Mouse (Mus musculus): Measurements from ENCODE around the gene Btnl2. TPM values are rescaled to one million over a fixed set of nuclear protein-coding genes. Genes with fewer than 3 reads are reported as not detected.
A peak's percentile ranks its signal among the peaks of the same experiment; 100 is the strongest.

The Btnl2 gene
- total RNA-seq, 2 experiments from 2014 or later: 0.27 to 0.38 TPM

DNA sequence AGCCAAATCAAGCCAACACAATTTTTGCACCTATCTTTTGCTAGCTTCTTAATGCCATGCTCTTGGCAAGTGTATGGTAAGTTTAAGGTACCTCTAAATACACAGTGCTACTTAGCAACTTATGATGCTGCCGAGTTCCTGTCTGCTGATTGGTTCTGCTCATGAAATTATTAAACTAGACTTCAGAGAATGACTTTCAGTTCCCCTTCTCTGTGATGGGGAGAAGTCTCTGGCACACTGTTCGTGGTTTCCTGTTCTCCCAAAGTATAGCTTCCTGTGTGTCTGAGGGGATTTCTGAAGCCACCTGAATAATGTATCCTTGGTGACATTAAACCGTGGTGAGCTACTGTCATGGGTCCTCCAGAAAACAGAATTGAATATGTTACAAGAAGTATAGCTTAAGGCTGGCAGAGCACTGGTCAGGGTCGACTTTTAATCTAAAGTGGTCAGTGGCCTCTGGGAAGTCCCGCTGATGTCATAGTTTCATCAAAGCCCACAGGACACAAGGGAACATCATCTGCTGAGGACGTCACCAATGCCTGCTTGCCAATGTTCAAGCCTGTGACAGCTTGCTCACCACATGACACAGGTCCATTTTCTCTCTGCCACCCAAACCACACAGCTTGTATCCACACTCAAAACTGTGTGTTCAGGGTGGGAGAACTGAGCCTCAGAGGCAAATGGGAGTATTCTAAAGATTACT, 6.9 kb upstream of the Btnl2 start:
- no peak for DNase-seq (ENCODE audit: low spot score in 2 of 2)

- DNase-seq (ENCODE audit: low spot score in 2 of 2): peak; percentile 76 to 77
Measured at GRCm38 (mm10) chr17:34349429-34349828, 5.2 kb upstream of the Btnl2 start.

GRCm38 (mm10) chr17:34354940-34355339, 318 bp downstream of the Btnl2 start:
- no peak for DNase-seq (ENCODE audit: low spot score in 2 of 2)

DNA sequence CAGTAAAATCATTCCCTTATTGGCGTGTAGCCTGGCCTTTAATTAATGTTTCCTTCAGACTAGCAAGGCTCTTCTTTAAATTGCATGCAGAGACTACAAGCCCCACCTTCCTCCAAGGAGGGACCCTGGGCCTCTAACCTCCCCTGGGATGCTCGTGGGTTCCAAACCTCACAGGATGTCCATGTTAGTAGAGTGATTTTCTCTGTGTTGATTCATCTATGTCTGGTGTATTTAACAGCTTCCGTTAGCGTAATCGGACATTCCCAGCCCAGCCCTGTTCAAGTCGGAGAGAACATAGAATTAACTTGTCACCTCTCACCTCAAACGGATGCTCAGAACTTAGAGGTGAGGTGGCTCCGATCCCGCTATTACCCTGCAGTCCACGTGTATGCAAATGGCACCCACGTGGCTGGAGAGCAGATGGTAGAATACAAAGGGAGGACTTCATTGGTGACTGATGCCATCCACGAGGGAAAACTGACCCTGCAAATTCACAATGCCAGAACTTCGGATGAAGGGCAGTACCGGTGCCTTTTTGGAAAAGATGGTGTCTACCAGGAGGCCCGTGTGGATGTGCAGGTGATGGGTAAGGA, 8.4 kb downstream of the Btnl2 start:
- no peak for DNase-seq (ENCODE audit: low spot score in 2 of 2)

DNA sequence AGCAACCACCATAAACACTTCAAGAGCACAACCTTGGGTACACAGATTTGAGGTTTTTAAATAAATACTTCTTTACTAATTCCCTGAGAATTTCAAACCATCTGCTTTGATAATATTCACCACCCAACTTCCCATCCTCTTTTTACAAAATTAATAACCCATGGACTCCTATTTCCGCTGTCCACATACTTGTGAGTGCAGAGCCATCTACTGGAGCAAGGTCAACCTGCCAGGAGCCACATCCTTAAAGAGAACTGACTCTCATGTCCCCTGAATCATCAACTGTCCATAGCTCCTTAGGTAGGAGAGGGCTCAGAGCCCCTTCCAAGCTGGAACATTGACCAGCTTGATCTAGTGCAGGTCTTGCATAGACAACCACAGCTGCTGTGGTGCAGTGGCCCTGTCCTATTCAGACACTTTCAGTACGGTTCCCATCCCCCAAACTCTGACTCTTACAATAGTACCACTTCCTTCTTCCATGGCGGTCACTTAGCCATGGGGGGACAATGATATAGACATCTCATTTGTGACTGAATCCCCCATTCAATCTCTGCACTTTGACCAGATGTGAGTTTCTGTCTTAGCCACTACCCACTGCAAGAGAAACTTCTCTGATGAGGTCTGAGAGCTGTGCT, 9.2 kb downstream of the Btnl2 start:
- DNase-seq (ENCODE audit: low spot score in 2 of 2): no peak

- no peak for DNase-seq (ENCODE audit: low spot score in 2 of 2)
Measured at GRCm38 (mm10) chr17:34365031-34365430, 10.4 kb downstream of the Btnl2 start.

DNA sequence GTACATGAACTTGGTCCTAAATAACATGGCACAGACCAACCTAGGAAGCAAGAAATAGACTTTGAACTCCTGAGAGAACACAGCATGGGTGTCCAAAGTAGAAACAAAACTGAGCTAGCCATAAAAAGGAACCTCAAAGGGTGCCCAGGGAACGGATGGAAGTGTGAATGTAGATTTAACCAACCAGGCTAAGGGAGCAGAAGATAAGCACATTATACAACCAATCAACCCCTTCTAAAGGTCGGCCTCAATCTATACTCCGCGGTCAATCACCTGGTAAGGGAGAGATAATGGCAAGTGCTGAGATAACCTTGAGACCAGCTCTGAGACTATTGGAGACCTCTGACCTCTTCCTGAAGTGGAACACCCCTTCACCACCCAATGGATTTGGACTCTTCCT, 15.9 kb downstream of the Btnl2 start:
- DNase-seq (ENCODE audit: low spot score in 2 of 2): no peak

DNA sequence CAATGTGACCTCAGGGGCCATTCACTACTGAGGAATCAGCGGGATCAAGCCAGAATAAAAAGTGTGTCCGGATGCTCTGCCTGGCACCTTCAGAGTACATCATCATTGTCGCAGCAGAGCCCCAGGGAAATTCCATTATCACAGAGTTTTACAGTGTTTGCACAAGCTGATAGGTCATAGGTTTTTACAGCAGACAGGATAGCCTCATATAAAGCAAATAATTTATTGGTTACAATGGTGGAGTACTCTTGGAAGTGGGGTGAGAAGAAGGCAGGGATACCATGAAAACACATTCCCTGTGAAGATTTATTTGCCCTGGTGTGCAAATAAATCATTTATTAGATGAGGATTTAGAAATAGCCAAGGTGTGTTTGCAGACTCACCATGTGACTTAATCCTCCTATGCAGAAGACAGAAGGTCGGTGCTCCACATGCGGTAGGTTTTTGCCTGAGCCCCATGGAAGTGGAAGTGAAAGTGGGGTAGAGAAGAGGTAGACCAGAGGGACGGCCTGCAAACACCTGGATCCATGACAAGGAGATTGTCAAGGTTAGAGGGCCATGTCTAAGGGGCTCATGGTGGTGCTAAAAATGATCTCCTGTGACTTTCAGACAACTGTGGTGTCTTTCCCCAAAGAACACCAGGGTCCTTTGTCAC, 18.6 kb downstream of the Btnl2 start:
- DNase-seq (ENCODE audit: low spot score in 2 of 2): no peak

- no peak for DNase-seq (ENCODE audit: low spot score in 2 of 2)
Measured at GRCm38 (mm10) chr17:34376847-34377246, 22.2 kb downstream of the Btnl2 start, which contains the start of gene Btnl1. Btnl1 (plus strand) TSS chr17:34377132.

- no peak for DNase-seq (ENCODE audit: low spot score in 2 of 2)
Measured at GRCm38 (mm10) chr17:34377450-34378209, 23.0 kb downstream of the Btnl2 start.

DNA sequence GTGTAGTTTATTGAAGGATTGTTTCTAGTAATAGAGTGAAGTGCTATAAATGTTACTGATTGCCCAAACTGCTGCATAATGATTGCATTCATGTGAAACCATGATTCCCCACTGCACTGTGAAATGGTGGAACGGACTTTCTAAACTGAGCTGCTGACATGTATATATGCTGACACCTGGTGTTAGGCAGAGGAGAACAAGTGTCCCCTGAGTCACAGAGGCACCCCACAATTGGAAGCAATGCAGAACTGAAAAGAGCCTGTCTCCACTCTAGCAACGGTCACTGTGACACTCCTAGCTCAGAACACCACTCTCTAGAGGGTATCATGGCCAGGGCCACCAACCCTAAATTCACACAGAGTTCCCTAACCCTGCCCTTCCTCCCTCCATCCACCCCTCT, 24.1 kb downstream of the Btnl2 start:
- DNase-seq (ENCODE audit: low spot score in 2 of 2): no peak

GRCm38 (mm10) chr17:34379451-34379850, 24.8 kb downstream of the Btnl2 start:
- DNase-seq (ENCODE audit: low spot score in 2 of 2): no peak

DNA sequence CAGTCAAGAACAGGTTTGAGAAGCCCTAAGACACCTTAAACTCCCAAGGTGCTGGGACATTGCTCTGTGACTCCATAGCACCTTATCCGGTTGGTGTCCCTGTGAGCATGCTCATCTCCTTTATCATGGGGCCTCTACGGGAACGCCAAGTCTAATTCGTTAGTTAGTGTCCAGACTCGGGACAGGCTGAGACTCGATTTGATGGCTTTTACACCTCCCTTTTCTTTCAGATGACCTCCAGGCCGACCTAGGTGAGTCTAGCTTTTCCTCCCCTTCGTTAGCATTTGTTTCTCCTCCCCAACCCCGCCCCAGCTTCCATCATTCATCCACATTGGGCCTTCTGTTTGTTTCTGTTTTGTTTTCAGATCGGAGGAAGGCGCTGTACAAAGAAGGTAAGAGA, 27.3 kb downstream of the Btnl2 start:
- DNase-seq (ENCODE audit: low spot score in 2 of 2): no peak

GRCm38 (mm10) chr17:34383212-34383611, 28.6 kb downstream of the Btnl2 start:
- no peak for DNase-seq (ENCODE audit: low spot score in 2 of 2)

DNA sequence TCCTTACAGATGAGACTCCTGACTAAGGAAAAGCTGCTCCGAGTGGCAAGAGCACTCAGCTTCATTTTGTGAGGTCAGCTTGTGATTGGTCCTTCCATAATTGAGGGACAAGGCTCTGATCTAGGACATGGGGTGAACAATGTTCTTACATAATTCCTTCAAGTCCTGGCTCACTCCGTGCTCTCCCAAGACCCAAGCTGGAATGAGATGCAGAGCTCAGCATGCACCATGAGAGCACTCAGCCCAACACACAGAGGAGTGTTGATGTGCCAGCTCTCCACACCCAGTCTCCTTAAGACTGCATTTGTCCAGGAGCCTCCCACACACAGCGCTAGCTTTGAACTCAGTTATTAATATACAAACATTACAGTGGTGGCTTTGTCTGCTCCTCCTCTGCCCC, 30.1 kb downstream of the Btnl2 start:
- DNase-seq (ENCODE audit: low spot score in 2 of 2): no peak

GRCm38 (mm10) chr17:34386656-34387055, 32.0 kb downstream of the Btnl2 start:
- DNase-seq (ENCODE audit: low spot score in 2 of 2): no peak

- DNase-seq (ENCODE audit: low spot score in 2 of 2): peak; percentile 38 to 44
Measured at GRCm38 (mm10) chr17:34388513-34388912, 33.9 kb downstream of the Btnl2 start.

DNA sequence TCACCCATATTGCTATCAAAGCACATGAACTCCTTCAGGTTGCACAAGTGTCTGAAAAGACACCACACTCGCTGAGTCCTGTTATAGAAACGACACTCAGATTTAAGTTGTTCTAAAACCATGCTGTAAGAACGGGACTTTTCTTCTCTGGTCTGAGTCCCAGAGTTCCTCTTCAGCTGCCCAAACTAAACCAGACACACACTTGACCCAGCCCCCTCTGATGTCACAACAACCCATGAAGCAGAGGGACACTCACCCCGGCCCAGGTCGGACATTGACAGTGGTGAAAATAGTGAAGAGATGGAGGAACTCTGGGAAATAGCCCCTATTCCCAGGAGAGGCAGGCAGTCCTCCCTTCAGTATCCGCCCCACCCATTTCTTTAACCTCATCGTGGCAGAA, 36.9 kb downstream of the Btnl2 start:
- DNase-seq (ENCODE audit: low spot score in 2 of 2): no peak

DNA sequence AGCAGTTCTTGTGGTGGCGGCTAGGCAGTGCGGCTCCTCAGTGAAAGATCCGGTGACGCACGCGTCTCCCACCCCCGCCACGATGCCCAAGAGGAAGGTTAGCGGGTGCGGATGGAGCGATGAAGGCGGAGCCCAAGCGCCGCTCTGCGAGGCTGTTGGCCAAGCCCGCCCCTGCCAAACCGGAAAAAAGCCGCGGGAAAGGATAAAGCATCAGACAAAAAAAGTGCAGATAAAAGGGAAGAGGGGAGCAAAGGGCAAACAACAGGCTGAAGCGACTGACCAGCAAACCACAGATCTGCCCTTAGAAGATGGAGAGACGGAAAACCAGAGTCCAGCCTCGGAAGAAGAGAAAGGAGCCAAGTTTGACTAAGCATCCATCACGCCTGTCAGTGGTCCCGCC, 37.7 kb downstream of the Btnl2 start:
- DNase-seq (ENCODE audit: low spot score in 2 of 2): peak; percentile 16 to 34

GRCm38 (mm10) chr17:34397357-34397756, 42.7 kb downstream of the Btnl2 start:
- DNase-seq (ENCODE audit: low spot score in 2 of 2): peak in 1 of 2 experiments; percentile 32

DNA sequence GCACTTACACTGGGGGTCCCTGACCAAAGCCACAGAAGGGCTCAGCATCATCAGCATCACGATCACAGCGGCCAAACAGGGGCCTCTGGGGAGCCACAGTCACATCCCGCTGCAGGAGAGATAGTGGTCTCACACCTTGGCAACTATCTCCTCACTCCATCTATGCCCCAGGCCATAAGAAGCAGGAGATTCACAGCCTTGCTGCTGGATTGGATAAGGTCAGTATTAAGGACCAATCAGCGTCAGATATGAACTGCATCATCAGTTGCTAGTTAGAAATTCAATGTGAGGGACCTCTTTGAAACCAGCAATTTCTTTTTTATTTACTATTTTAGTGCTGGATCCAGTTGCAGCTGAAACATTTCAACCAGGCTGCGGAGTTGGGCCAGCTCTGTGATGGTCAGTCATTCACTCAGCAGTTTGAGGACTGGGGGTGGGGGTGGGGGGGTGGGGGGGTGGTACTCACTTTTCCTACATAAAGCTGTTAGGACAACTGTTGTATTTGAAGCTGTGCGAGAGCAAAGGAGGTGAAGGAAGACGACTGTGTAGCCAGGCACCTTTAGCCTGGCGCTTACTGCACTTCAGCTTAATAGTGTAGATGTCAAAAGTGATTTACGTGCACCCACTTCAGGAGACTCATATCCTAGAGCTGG, 43.6 kb downstream of the Btnl2 start:
- DNase-seq (ENCODE audit: low spot score in 2 of 2): peak; percentile 22 to 46
